Mouse (Mus musculus): ENCODE measurements around the gene Actr1b.

Actr1b gene

DNA sequence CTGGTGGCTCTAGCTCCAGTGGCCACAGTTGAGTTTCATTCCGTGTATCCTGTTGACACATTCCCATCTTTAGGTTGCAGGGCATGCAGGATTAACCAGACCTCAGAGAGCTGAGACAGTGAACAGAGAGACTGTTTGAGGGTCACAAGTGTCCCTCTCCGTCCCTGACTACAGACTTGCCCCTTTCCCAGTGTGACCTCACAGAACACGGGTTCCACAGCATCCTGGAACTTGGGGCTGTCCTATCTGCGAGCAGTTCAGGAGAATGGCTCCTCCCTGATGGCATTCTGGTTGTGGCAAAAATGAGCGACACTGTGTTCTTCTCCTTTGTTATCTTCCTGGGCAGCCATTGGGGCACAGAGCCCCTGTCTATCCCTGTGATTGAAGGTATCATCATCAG lies at the start of gene Actr1b:
Actr1b (minus strand) TSS at position 112 of the 400 bp plus-strand sequence.
- DNase-seq: no peak

DNA sequence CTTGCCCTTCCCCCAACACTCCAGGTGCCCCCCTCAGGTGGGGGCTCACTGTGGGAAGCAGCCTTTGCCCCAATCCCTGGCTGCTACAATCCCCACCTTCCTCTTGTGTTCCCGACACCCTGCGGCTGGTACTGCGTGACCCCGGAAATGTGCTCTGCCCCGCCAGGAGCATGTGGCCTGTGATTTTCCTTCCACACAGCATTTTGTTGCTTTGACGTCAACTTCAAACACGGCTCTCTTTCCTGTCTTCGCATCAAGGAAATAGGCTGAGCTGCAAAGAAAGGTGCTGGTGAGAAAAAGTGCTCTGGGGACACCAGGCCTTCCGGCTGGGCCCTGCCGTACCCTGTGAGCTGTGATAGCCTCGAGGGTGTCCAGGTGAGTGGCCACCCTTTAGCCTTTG lies 47.3 kb upstream of the Actr1b start, which contains the start of gene Zap70:
Zap70 (plus strand) TSS at position 231 of the 400 bp plus-strand sequence.
- DNase-seq: no peak

DNA sequence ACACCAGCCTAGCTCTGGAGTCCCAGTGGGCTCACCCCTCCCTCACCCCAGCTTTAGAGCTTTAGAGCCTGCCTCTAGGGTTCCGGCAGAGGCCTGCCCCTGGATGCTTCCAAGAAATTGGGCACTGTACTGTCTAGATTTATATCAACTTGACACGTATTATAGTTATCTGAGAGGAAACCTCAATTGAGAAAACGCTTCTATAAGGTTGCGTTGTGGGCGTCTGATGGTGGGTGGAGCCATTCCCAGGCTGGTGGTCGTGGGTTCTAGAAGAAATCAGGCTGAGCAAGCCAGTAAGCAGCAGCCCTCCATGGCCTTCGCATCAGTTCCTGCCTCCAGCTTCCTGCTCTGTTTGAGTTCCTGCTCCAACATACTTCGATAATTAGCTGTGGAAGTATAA lies 46.8 kb upstream of the Actr1b start:
- DNase-seq: no peak

DNA sequence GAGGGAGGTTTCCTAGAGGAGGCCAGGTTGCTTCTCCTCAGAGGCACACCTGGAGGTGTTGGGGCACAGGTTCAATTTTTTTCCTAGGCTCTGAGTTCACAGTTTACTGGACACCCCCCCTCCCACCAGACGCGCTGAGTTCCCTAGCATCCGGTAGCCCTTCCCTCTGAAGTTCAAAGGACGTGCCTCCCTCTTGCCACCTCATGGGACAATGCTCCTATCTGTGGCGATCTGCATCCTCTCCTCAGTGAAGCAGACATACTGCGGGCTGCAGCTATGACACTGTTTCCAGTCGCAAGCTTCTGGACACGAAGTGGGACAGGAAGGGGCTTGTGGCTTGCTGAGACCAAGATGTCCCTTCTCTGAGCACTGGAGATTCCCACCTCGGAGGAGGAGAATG lies 46.2 kb upstream of the Actr1b start:
- DNase-seq: no peak

DNA sequence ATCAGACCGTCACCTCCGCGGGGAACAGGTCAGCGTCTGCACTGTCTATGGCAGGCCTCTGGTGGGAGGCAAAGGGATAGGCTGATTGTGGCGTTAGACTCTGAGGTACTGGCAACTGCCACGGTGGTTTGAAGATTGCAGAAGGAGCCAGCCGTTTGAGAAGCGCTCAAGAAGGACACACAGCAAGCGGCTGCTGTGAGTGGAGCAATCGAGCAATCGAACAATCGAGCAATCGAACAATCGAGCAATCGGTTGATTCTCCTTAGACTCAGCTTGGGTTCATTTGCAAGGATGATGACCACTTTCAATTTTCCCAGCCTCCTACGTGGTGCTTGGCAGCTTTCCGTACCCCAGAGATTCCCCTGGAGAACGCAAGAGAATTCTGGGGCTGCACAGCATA lies 44.9 kb upstream of the Actr1b start:
- DNase-seq: no peak

DNA sequence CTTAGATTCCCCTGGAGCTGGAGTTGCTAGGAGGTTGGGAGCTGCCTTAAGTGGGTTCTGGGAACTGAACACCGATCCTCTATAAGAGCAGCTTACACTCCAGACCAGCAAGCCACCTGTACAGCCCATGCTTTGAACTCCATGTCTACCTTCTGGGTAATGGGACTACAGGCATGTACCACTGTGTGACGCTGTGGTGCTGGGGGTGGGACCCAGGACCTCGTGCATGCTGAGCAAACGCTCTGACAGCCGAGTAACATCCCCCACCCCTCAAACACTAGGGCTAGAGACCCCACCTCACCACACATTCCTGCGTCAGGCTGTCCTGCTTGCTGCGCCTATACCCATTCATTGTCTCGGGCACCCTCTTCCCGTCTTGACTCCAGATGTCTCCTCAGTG lies 44.3 kb upstream of the Actr1b start:
- DNase-seq: no peak

DNA sequence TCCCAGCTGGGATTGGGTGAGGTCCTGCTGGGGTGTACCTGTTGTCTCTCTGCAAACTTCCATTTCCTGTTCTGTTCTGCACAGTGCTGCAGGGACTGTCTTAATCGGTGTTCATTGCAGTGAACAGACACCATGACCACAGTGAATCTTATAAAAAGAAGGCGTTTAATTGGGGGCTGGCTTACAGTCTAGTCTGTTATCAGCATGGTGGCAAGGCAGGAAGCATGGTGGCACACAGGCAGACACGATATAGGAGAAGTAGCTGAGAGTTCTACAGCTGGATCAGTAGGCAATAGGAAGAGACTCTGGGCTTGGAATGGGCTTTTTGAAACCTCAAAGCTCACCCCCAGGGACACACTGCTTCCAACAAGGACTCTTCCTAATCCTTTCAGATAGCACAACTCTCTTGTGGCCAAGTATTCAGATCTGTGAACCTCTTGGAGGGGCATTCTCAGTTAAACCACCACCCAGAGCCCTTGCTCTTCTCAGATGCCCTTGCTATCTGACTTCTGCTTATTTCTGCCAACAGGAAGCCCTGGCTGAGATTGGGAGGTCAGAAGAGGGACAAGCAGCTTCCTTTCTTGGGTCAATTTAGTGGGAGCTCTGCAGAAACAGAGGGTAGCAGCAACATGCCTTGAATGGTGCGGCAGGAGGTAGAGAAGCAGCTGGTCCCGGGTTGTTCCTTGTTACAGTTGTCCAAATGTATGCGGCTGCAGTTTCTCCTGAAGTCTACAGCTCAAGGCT lies 39.9 kb upstream of the Actr1b start:
- DNase-seq: no peak

- DNase-seq: peak; percentile 56 to 83
Observed at GRCm38 (mm10) chr1:36746452-36746851, 32.2 kb upstream of the Actr1b start.

GRCm38 (mm10) chr1:36745661-36746060 lies 31.4 kb upstream of the Actr1b start:
- DNase-seq: no peak

- DNase-seq: peak; percentile 88 to 90
Observed at GRCm38 (mm10) chr1:36744268-36744944, 30.2 kb upstream of the Actr1b start.

GRCm38 (mm10) chr1:36743046-36743445 lies 28.8 kb upstream of the Actr1b start:
- DNase-seq: no peak

DNA sequence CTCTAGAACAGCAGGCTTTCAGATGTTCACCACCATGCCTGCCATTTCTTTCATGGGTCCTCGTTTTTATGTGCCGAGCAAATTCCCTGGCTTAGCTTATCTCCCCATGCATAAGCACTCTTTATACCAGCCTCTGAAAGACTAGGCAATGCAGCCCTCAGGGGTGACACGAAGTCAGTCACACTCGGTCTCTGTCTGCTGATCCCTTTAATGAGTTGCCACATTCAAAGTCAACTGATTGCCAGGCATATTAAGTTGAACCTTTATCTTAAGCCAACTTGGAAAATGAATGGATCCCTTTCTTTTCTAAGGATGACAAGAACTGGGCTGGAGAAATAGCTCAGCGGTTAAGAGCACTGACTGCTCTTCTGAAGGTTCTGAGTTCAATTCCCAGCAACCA lies 25.0 kb upstream of the Actr1b start:
- DNase-seq: no peak

DNA sequence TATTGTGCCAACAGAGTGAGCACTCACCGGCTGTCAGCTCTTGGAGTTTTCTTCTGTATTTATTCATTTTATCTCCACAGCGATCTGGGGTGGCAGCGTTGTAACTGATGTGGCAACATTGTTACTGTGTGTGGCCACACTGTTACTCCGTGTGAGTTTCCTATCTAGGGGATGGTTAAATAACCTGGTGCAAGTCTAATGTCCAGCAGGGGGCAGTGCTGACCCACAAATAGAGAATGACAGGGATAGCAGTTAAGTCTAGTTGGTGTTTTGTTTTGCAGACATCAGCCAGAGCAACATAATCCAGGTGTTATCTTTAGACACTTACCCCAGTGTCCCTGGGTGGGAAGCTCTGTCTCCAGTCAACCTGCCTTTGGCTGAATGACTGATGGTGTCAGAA lies 23.1 kb upstream of the Actr1b start:
- peak; percentile 91 to 94 for DNase-seq

DNA sequence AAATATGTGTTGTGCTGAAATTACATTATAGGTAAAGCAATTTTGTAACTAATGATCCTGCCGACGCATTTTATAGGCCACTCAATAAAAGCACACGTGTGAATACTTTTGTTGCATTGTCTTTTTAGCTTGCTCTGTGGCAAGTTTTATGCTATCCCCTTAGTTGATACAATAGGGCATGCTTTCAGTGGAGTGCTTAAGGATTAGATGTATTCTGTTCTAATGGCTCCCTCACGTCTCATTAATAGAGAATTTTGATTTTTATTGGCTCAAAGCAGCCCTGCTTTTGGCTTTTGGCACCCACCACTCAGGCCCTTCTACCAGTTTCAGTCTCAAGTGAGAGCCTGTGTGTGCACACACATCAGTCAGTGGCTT lies 9.8 kb upstream of the Actr1b start:
- DNase-seq: no peak

- DNase-seq: no peak
Observed at GRCm38 (mm10) chr1:36723146-36724056, 9.2 kb upstream of the Actr1b start.

- no peak for DNase-seq
Observed at GRCm38 (mm10) chr1:36718786-36719185, 4.6 kb upstream of the Actr1b start.

DNA sequence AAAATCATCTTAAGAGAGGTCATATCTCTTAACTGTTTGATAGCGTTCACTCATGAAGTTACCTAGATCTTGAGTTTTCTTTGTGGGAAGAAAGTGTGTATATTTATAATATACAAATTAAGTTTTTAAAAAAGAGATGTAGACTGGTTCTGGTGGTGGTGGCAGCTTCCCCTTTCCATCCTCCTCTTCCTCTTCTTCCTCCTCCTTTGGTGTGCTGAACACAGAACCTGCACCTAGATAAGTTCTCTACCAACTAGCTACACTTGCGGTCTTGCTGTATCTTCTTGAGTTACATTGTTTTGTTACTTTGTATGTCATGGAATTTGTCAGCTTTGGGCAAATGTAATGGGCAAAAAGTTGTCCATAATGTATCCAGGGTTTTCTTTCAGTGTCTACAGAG lies 3.1 kb downstream of the Actr1b start:
- DNase-seq: no peak

GRCm38 (mm10) chr1:36709854-36710280 lies 4.4 kb downstream of the Actr1b start, which contains the start of gene 4933424G06Rik:
4933424G06Rik (plus strand) TSS chr1:36710149.
- DNase-seq: peak; percentile 99

- peak; percentile 57 to 58 for DNase-seq
Observed at GRCm38 (mm10) chr1:36709055-36709853, 5.0 kb downstream of the Actr1b start.

DNA sequence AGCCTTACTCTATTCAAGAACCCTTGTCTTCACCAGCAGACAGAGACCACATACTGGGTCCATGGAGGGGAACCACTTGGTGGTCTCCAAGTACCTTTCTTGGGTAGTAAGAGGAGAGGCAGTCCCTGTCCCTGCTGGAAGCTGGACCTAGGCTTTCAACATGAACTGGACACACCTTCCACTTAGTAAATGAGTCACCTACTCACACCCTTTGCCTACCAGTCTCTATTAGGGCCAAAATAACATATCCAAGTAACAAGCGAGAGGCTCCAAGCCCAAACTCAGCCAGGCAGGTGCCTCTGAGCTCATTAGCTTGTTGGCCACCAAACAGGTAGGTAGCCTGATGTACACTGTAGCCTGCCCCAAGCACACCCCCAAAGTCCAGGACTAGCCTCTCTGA lies 5.6 kb downstream of the Actr1b start:
- peak in 1 of 2 experiments; percentile 4 for DNase-seq

DNA sequence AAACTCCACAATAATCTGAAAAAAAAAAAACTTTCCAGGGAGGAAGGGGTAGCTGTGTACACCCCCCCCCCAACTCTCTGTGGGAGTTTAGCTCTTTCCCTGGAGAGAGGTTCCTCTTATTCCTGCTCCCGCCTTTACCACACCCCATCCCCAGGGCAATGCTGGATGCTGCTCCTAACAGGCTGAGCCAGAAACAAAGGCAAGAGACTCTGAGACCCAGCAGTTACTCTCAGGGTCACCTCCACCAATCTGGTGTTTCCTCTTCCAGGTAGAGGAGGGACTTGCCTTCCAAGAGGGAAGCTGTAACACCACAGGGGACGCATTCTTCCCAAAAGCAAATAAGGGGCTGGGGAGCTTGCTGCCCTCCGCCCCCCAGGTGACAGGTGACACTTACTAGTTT lies 6.4 kb downstream of the Actr1b start:
- no peak for DNase-seq

- peak in 1 of 2 experiments; percentile 5 for DNase-seq
Observed at GRCm38 (mm10) chr1:36707166-36707565, 7.1 kb downstream of the Actr1b start.

Data from cerebellum, postnatal 14 days (tissue).